Mouse (Mus musculus) midbrain, postnatal 0 days (tissue): Measurements from ENCODE around the gene Kcnj1. TPM values are rescaled to one million over a fixed set of nuclear protein-coding genes. Genes with fewer than 3 reads are reported as not detected.

Source experiments
- ATAC-seq: fragments of 200-750 bp; cut with Nextera tagmentation; 2 replicates; pipeline ENCODE4 v1.8.0; 2017; ENCODE audit warnings: moderate number of reproducible peaks, mild to moderate bottlenecking, moderate TSS enrichment, moderate library complexity; ENCODE audit not compliant: low FRiP score
- DNase-seq: peaks from one replicate; pipeline ENCODE4 v3.0.0-alpha.2; 2015; ENCODE audit warnings: low spot score
- H3K27ac ChIP-seq: fragments of 300-500 bp; sonication (generic); 2 replicates; pipeline ENCODE4 v1.5.1; 2014; ENCODE audit warnings: low read depth, mild to moderate bottlenecking, low read length, mixed read lengths
- H3K27me3 ChIP-seq: fragments of 300-500 bp; sonication (generic); 2 replicates; pipeline ENCODE4 v1.6.1; 2014; ENCODE audit warnings: low read length, control low read depth, mixed read lengths; ENCODE audit not compliant: insufficient read depth
- H3K36me3 ChIP-seq: fragments of 300-500 bp; sonication (generic); 2 replicates; pipeline ENCODE4 v1.6.1; 2014; ENCODE audit warnings: low read length, control low read depth, mixed read lengths; ENCODE audit not compliant: insufficient read depth
- H3K4me1 ChIP-seq: fragments of 300-500 bp; sonication (generic); 2 replicates; pipeline ENCODE4 v1.6.1; 2014; ENCODE audit warnings: mild to moderate bottlenecking, control low read depth, antibody characterized with exemption, low read length, mixed read lengths; ENCODE audit not compliant: insufficient read depth
- H3K4me2 ChIP-seq: fragments of 300-500 bp; sonication (generic); 2 replicates; pipeline ENCODE4 v1.6.1; 2014; ENCODE audit warnings: low read depth, mild to moderate bottlenecking, low read length, mixed read lengths; ENCODE audit not compliant: poor library complexity, severe bottlenecking
- H3K4me3 ChIP-seq: fragments of 300-500 bp; sonication (generic); 2 replicates; pipeline ENCODE4 v1.5.1; 2014; ENCODE audit warnings: low read depth, mild to moderate bottlenecking, low read length, moderate library complexity
- H3K9ac ChIP-seq: fragments of 300-500 bp; sonication (generic); replicated peaks from 2 replicates; pipeline ENCODE4 v1.6.1; 2014; ENCODE audit warnings: mild to moderate bottlenecking, low read length, moderate library complexity, mixed read lengths; ENCODE audit not compliant: poor library complexity, severe bottlenecking
- H3K9me3 ChIP-seq: fragments of 300-500 bp; sonication (generic); 2 replicates; pipeline ENCODE4 v1.6.1; 2016; ENCODE audit warnings: low read length, control low read depth
- CTCF ChIP-seq: IDR thresholded peaks from 2 replicates; pipeline ENCODE4 v1.5.1; 2016; ENCODE audit warnings: antibody characterized with exemption, mild to moderate bottlenecking
- WGBS: fragments of 180-500 bp; shearing (Covaris S2); extraction: QIAGEN DNeasy Blood & Tissue Kit; methylation state at CpG from one replicate; pipeline ENCODE4 v1.1.7; 2014; 5-methylcytosine and 5-hydroxymethylcytosine counted together
- polyA plus RNA-seq: library from polyadenylated mRNA; unstranded; fragments of >200 nt; fragmentation: Nextera tagmentation; extraction: Ambion mirVana; gene quantifications from 2 replicates; pipeline ENCODE4 v1.2.1, GENCODE M21; 2015
- total RNA-seq: library from RNA; depleted of rRNA; stranded (reverse); fragments of >200 nt; gene quantifications from 2 replicates; pipeline ENCODE4 v1.2.3, GENCODE M21; 2014

Kcnj1 gene
- total and polyA plus RNA-seq, 2 experiments from 2014 or later, result not detected

GRCm38 (mm10) chr9:32411507-32411906, 39.2 kb downstream of the Kcnj1 start:
- TF ChIP-seq CTCF, result no peak
- no peak for ATAC-seq
- peaks cover 13% of the 10 kb centered on the region; the same call in 1 of the 2 replicates for H3K27me3 ChIP-seq
- no peaks in the 10 kb centered on the region for H3K36me3 ChIP-seq
- no peak for DNase-seq
- H3K4me3 ChIP-seq, result no peak overlapping the region
- H3K27ac ChIP-seq, result no peak overlapping the region
- no peak overlapping the region for H3K4me2 ChIP-seq
- H3K4me1 ChIP-seq, result no peaks in the 10 kb centered on the region; the same call in 1 of the 2 replicates
- WGBS, result 94% methylated on average over 5 of the region's 5 CpGs
- no peaks in the 10 kb centered on the region for H3K9me3 ChIP-seq
- H3K9ac ChIP-seq, result no peak overlapping the region

DNA sequence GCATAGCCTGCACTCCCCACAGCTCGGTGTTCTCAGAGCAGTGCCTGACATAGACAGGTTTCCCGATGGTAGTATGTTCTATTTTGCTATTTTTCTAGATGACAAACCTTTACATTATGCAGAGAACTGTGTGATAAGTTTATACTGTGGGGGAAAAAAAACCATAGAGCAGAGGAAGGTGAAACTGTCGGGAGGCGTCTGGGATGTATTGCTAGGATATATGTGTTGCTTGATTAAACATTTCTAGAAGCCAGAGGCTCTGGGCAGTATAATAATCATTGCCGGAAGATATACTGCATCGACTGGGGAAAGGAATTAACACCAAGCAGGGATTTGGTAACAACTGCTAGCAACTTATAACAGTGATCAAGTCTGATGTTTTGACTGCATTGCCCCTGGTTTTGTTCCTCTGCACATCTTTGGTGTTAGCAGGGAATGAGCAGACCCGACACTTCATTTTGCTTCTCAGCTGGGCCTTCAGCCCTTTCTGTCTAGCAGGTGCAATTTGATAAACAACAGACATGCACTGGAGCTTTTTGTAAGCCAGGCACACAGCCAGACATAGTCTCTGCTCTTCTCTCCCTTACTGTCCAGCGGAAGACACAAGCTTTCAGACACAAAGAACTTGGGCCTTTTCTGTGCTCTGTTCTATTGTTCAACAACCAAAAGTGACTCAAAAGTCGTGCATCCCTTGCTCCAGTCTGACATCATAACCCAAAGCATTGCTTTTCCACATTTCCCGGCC, 40.7 kb downstream of the Kcnj1 start:
- no peak overlapping the region for H3K9ac ChIP-seq
- TF ChIP-seq CTCF, result no peak
- ATAC-seq, result no peak
- H3K4me1 ChIP-seq, result no peaks in the 10 kb centered on the region; the same call in 1 of the 2 replicates
- no peak overlapping the region for H3K4me3 ChIP-seq
- H3K9me3 ChIP-seq, result no peaks in the 10 kb centered on the region
- no peak overlapping the region for H3K4me2 ChIP-seq
- no peak overlapping the region for H3K27ac ChIP-seq
- 64% methylated on average over 10 of the region's 10 CpGs for WGBS
- DNase-seq, result no peak
- H3K27me3 ChIP-seq, result peaks cover 11% of the 10 kb centered on the region; the same call in 1 of the 2 replicates
- H3K36me3 ChIP-seq, result no peaks in the 10 kb centered on the region

- WGBS, result 44% methylated on average over 1 of the region's 1 CpGs
Observed at GRCm38 (mm10) chr9:32414956-32415355, 42.7 kb downstream of the Kcnj1 start.

GRCm38 (mm10) chr9:32415952-32416351, 43.7 kb downstream of the Kcnj1 start:
- WGBS, result 96% methylated on average over 3 of the region's 3 CpGs
- TF ChIP-seq CTCF, result no peak
- no peak for DNase-seq

More at GRCm38 (mm10) chr9:32414956-32415355, 42.7 kb downstream of the Kcnj1 start:
- DNase-seq, result no peak
- no peak for ATAC-seq
- no peak overlapping the region for H3K4me2 ChIP-seq
- H3K9ac ChIP-seq, result no peak overlapping the region
- H3K36me3 ChIP-seq, result no peaks in the 10 kb centered on the region
- H3K4me3 ChIP-seq, result no peak overlapping the region
- H3K9me3 ChIP-seq, result no peaks in the 10 kb centered on the region
- 0 out of 2 replicates have a peak, but pooled peaks cover 3% of the 10 kb centered on the region for H3K27me3 ChIP-seq
- H3K27ac ChIP-seq, result no peak overlapping the region
- TF ChIP-seq CTCF, result no peak
- H3K4me1 ChIP-seq, result no peaks in the 10 kb centered on the region

GRCm38 (mm10) chr9:32417466-32418116, 45.3 kb downstream of the Kcnj1 start:
- no peaks in the 10 kb centered on the region for H3K36me3 ChIP-seq
- no peak for DNase-seq
- no peaks in the 10 kb centered on the region for H3K27me3 ChIP-seq
- no peaks in the 10 kb centered on the region for H3K4me1 ChIP-seq
- H3K4me3 ChIP-seq, result no peak overlapping the region
- no peak overlapping the region for H3K9ac ChIP-seq
- 40% methylated on average over 8 of the region's 8 CpGs for WGBS
- ATAC-seq, result no peak
- H3K4me2 ChIP-seq, result no peak overlapping the region
- H3K9me3 ChIP-seq, result no peaks in the 10 kb centered on the region
- no peak overlapping the region for H3K27ac ChIP-seq
- TF ChIP-seq CTCF, result no peak

More at GRCm38 (mm10) chr9:32415952-32416351, 43.7 kb downstream of the Kcnj1 start:
- no peaks in the 10 kb centered on the region for H3K4me1 ChIP-seq
- H3K4me3 ChIP-seq, result no peak overlapping the region
- ATAC-seq, result no peak
- 0 out of 2 replicates have a peak, but pooled peaks cover 3% of the 10 kb centered on the region for H3K27me3 ChIP-seq
- no peak overlapping the region for H3K27ac ChIP-seq
- H3K36me3 ChIP-seq, result no peaks in the 10 kb centered on the region
- no peak overlapping the region for H3K9ac ChIP-seq
- no peak overlapping the region for H3K4me2 ChIP-seq
- H3K9me3 ChIP-seq, result no peaks in the 10 kb centered on the region

DNA sequence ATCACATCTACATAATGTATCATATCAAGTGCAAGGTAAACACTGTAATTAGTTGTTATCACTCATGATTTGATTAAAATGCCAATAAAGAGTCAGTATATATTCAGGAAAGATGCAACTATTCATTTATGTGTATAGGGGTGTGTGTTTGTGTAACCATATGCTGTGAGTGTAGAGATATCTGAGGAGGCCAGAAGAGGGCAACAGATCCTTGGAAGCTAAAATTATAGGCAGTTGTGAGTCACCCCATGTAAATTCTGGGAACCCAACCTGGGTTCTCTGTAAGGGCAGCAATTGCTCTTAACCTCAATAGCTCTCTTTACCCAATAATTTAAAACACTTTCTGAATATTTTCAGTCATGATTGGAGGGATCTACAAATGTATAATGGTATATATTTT, 48.4 kb downstream of the Kcnj1 start:
- Histone ChIP-seq H3K4me1 (no peaks in the 10 kb centered on the region), H3K36me3 (no peaks in the 10 kb centered on the region), H3K9ac (no peak overlapping the region), H3K27ac (no peak overlapping the region), H3K9me3 (no peaks in the 10 kb centered on the region), H3K27me3 (no peaks in the 10 kb centered on the region), H3K4me3 (no peak overlapping the region), H3K4me2 (no peak overlapping the region)
- TF ChIP-seq CTCF, result no peak
- DNase-seq (no peak), ATAC-seq (no peak)
